Mouse (Mus musculus): Measurements from ENCODE around the gene Efemp2. TPM values are rescaled to one million over a fixed set of nuclear protein-coding genes. Genes with fewer than 3 reads are reported as not detected.

Gene Efemp2
- polyA plus RNA-seq, 1 experiment, result 11.3 TPM

DNA sequence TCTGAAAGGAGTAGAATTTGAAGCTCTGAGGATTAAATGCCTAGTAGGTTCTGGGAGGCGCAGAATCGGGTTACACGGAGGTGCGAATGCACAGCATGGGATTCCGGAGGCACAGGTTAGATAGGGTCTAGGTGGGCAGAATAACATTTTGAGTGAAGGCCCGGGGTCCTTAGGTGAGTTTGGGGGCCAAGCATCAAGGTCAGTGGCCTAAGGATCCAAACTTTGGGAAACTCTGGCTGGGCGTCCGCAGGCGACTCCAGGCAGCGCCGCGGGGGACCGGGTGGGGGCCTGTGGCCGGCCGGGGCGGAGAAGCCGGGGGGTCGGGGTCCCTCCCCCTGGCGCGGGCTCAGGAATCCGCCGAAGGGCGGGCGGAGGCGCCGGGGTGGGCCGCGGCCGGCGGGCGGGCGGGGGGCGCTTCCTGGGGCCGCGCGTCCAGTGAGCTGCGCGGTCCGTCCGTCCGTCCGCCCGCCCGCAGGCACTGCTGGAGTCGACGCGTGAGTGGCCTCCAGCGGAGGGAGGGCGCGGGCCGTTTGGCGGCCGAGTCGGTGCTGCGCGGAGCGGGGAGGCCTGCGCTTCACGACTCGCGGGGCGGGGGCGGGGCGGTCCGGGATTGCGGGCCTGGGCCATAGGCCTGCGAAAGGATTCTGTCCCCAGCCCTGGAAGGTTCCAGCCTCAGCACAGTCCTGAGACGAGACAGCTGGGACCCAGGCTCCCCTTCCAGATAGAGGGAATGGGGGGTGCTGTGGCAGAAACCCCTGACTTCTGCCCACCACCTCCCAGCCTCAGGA, 721 bp downstream of the Efemp2 start:
- peak overlapping the region; percentile 48 for H3K4me3 ChIP-seq (ENCODE audit: insufficient read depth, low read length)
- no peak overlapping the region for H3K27ac ChIP-seq (ENCODE audit: insufficient read depth, low read depth, low read length)
- no peak for TF ChIP-seq CTCF (IDR thresholded peaks at IDR 0.05; ENCODE audit: low read depth, low read length)
- TF ChIP-seq POLR2A (IDR thresholded peaks at IDR 0.05; ENCODE audit: borderline replicate concordance, low read depth, low read length), result no peak
- 0 out of 2 replicates have a peak, but pooled peaks cover 2% of the 10 kb centered on the region for H3K4me1 ChIP-seq (ENCODE audit: control insufficient read depth, insufficient read depth, low read length)

GRCm38 (mm10) chr19:5475069-5475714, 1.4 kb downstream of the Efemp2 start:
- Histone ChIP-seq H3K4me3 (ENCODE audit: insufficient read depth, low read length) (peak overlapping the region; percentile 42), H3K4me1 (ENCODE audit: control insufficient read depth, insufficient read depth, low read length) (0 out of 2 replicates have a peak, but pooled peaks cover 2% of the 10 kb centered on the region), H3K27ac (ENCODE audit: insufficient read depth, low read depth, low read length) (no peak overlapping the region)
- TF ChIP-seq CTCF (IDR thresholded peaks at IDR 0.05; ENCODE audit: low read depth, low read length), result no peak

- Histone ChIP-seq H3K27ac (ENCODE audit: insufficient read depth, low read depth, low read length) (no peak overlapping the region), H3K4me1 (ENCODE audit: control insufficient read depth, insufficient read depth, low read length) (0 out of 2 replicates have a peak, but pooled peaks cover 2% of the 10 kb centered on the region), H3K4me3 (ENCODE audit: insufficient read depth, low read length) (no peak overlapping the region)
- no peak for TF ChIP-seq CTCF (IDR thresholded peaks at IDR 0.05; ENCODE audit: low read depth, low read length)
- TF ChIP-seq POLR2A (IDR thresholded peaks at IDR 0.05; ENCODE audit: borderline replicate concordance, low read depth, low read length), result no peak
Measured at GRCm38 (mm10) chr19:5477004-5477667, 3.4 kb downstream of the Efemp2 start.

DNA sequence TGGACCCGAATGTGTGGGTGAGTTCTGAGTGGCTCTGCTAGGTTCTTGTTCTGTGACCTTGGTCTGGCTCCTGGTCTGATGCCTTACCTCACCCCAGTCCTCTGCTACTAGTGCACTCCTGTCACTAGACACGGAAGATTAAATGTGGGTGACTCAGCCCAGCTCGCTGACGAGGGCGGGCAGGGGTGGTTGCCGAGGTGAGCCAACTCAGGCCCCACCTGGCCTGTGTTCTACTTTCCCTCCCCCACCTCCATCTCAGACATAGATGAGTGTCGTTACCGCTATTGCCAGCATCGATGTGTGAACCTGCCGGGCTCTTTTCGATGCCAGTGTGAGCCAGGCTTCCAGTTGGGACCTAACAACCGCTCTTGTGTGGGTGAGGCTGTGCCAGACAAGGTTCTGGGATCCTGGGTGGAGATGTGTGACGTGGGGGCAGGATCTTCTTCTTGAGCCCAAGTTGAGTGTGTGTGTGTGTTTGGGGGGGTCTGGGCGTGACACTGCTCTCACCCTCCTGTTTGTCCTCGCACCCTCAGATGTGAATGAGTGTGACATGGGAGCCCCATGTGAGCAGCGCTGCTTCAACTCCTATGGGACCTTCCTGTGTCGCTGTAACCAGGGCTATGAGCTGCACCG, 4.0 kb downstream of the Efemp2 start:
- TF ChIP-seq CTCF (IDR thresholded peaks at IDR 0.05; ENCODE audit: low read depth, low read length) (no peak), POLR2A (IDR thresholded peaks at IDR 0.05; ENCODE audit: borderline replicate concordance, low read depth, low read length) (no peak)
- 0 out of 2 replicates have a peak, but pooled peaks cover 2% of the 10 kb centered on the region for H3K4me1 ChIP-seq (ENCODE audit: control insufficient read depth, insufficient read depth, low read length)
- H3K4me3 ChIP-seq (ENCODE audit: insufficient read depth, low read length), result no peak overlapping the region
- H3K27ac ChIP-seq (ENCODE audit: insufficient read depth, low read depth, low read length), result no peak overlapping the region

DNA sequence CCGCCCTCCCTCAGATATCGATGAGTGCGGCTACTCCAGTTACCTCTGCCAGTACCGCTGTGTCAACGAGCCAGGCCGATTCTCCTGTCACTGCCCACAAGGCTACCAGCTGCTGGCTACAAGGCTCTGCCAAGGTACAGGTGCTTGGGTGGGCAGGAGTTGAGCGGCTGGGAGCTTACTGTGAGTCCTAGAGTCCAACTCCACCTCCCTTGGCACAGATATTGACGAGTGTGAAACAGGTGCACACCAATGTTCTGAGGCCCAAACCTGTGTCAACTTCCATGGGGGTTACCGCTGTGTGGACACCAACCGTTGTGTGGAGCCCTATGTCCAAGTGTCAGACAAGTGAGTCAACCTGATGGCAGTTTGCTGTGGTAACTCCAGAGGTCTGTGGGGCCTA, 6.3 kb downstream of the Efemp2 start:
- Histone ChIP-seq H3K4me3 (ENCODE audit: insufficient read depth, low read length) (no peak overlapping the region), H3K27ac (ENCODE audit: insufficient read depth, low read depth, low read length) (no peak overlapping the region), H3K4me1 (ENCODE audit: control insufficient read depth, insufficient read depth, low read length) (no peaks in the 10 kb centered on the region)
- TF ChIP-seq CTCF (IDR thresholded peaks at IDR 0.05; ENCODE audit: low read depth, low read length) (no peak), POLR2A (IDR thresholded peaks at IDR 0.05; ENCODE audit: borderline replicate concordance, low read depth, low read length) (no peak)

DNA sequence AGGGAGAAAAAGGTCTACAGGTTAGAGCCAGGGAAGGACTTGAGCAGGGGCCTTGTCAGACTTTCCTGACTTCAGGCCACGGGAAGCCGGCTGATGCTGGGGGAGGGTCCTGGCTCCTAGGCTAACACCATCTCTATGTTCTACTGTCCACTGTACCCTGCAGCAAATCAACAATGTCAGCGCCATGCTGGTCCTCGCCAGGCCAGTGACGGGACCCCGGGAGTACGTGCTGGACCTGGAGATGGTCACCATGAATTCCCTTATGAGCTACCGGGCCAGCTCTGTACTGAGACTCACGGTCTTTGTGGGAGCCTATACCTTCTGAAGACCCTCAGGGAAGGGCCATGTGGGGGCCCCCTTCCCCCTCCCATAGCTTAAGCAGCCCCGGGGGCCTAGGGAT, 7.6 kb downstream of the Efemp2 start:
- TF ChIP-seq CTCF (IDR thresholded peaks at IDR 0.05; ENCODE audit: low read depth, low read length) (no peak), POLR2A (IDR thresholded peaks at IDR 0.05; ENCODE audit: borderline replicate concordance, low read depth, low read length) (no peak)
- H3K4me1 ChIP-seq (ENCODE audit: control insufficient read depth, insufficient read depth, low read length), result no peaks in the 10 kb centered on the region
- H3K4me3 ChIP-seq (ENCODE audit: insufficient read depth, low read length), result no peak overlapping the region
- H3K27ac ChIP-seq (ENCODE audit: insufficient read depth, low read depth, low read length), result no peak overlapping the region

- Histone ChIP-seq H3K4me1 (ENCODE audit: control insufficient read depth, insufficient read depth, low read length) (peaks cover 9% of the 10 kb centered on the region), H3K4me3 (ENCODE audit: insufficient read depth, low read length) (no peak overlapping the region), H3K27ac (ENCODE audit: insufficient read depth, low read depth, low read length) (no peak overlapping the region)
- TF ChIP-seq CTCF (IDR thresholded peaks at IDR 0.05; ENCODE audit: low read depth, low read length) (no peak), POLR2A (IDR thresholded peaks at IDR 0.05; ENCODE audit: borderline replicate concordance, low read depth, low read length) (no peak)
Measured at GRCm38 (mm10) chr19:5483386-5484359, 9.9 kb downstream of the Efemp2 start.

- H3K4me3 ChIP-seq (ENCODE audit: insufficient read depth, low read length), result no peak overlapping the region
- H3K27ac ChIP-seq (ENCODE audit: insufficient read depth, low read depth, low read length), result no peak overlapping the region
- no peak for TF ChIP-seq POLR2A (IDR thresholded peaks at IDR 0.05; ENCODE audit: borderline replicate concordance, low read depth, low read length)
- no peak for TF ChIP-seq CTCF (IDR thresholded peaks at IDR 0.05; ENCODE audit: low read depth, low read length)
- H3K4me1 ChIP-seq (ENCODE audit: control insufficient read depth, insufficient read depth, low read length), result peaks cover 9% of the 10 kb centered on the region
Measured at GRCm38 (mm10) chr19:5484496-5484895, 10.7 kb downstream of the Efemp2 start.

GRCm38 (mm10) chr19:5485371-5485770, 11.6 kb downstream of the Efemp2 start:
- TF ChIP-seq POLR2A (IDR thresholded peaks at IDR 0.05; ENCODE audit: borderline replicate concordance, low read depth, low read length) (no peak), CTCF (IDR thresholded peaks at IDR 0.05; ENCODE audit: low read depth, low read length) (no peak)
- no peak overlapping the region for H3K4me3 ChIP-seq (ENCODE audit: insufficient read depth, low read length)
- H3K27ac ChIP-seq (ENCODE audit: insufficient read depth, low read depth, low read length), result no peak overlapping the region
- H3K4me1 ChIP-seq (ENCODE audit: control insufficient read depth, insufficient read depth, low read length), result peaks cover 9% of the 10 kb centered on the region
